Mouse (Mus musculus): ENCODE data around the gene Ly6c2. TPM values are rescaled to one million over a fixed set of nuclear protein-coding genes. Genes with fewer than 3 reads are reported as not detected.

The Ly6c2 gene
- total RNA-seq, 2 experiments from 2014 or later = 9.1 to 10.0 TPM

Other genes with a start within 250 kb of the Ly6c2 start
- gene 2010109I03Rik, start 214.9 kb downstream of the Ly6c2 start, total RNA-seq (2021) = not detected
- 1 to 10 TPM in 1 of 2 experiments, under 1 TPM in 1; 0.37 to 1.7 TPM for gene Ly6i, start 128.5 kb downstream of the Ly6c2 start, total RNA-seq (2021)
- gene Ly6a, start 113.9 kb downstream of the Ly6c2 start, total RNA-seq (2021) = 100 to 1,000 TPM; 132 to 174 TPM
- gene Ly6c1, start 63.1 kb downstream of the Ly6c2 start, total RNA-seq (2021) = 100 to 1,000 TPM; 256 to 283 TPM
- not detected for gene Ly6g, start 43.3 kb upstream of the Ly6c2 start, total RNA-seq (2021)
- not detected for gene BC025446, start 104.4 kb upstream of the Ly6c2 start, total RNA-seq (2021)
- not detected for gene Ly6f, start 156.5 kb upstream of the Ly6c2 start, total RNA-seq (2021)

Data from heart, adult 18-20 months (tissue).